Mouse (Mus musculus): ENCODE data around the gene Mad2l1bp. TPM values are rescaled to one million over a fixed set of nuclear protein-coding genes. Genes with fewer than 3 reads are reported as not detected.

The Mad2l1bp gene
- total RNA-seq, 4 experiments from 2014 or later = 16.5 to 22.1 (median 18.8) TPM

GRCm38 (mm10) chr17:46108286-46108685, 45.1 kb downstream of the Mad2l1bp start:
- no peak for DNase-seq

GRCm38 (mm10) chr17:46104487-46104886, 48.9 kb downstream of the Mad2l1bp start:
- DNase-seq = no peak

GRCm38 (mm10) chr17:46102608-46103159, 50.7 kb downstream of the Mad2l1bp start:
- no peak for DNase-seq

GRCm38 (mm10) chr17:46101906-46102305, 51.4 kb downstream of the Mad2l1bp start:
- DNase-seq = no peak

GRCm38 (mm10) chr17:46098525-46098924, 54.8 kb downstream of the Mad2l1bp start:
- no peak for DNase-seq

Other genes starting within 250 kb of the Mad2l1bp start
- 100 to 1,000 TPM; 270 to 756 (median 501) TPM for gene Vegfa, start 121.2 kb downstream of the Mad2l1bp start, total RNA-seq (2022)
- 100 to 1,000 TPM in 2 of 4 experiments, 10 to 100 TPM in 2; 94.5 to 106 (median 101) TPM for gene Mrps18a, start 42.6 kb downstream of the Mad2l1bp start, total RNA-seq (2022)
- gene Rsph9, start 9.3 kb downstream of the Mad2l1bp start, total RNA-seq (2022) = 10 to 100 TPM in 3 of 4 experiments, 1 to 10 TPM in 1; 6.0 to 21.4 (median 15.3) TPM
- 100 to 1,000 TPM in 1 of 4 experiments, 10 to 100 TPM in 3; 69.9 to 108 (median 89.8) TPM for gene Gtpbp2, start 7.5 kb upstream of the Mad2l1bp start, total RNA-seq (2022)
- 10 to 100 TPM; 37.5 to 44.0 (median 40.7) TPM for gene Polh, start 49.1 kb upstream of the Mad2l1bp start, total RNA-seq (2022)
- gene Xpo5, start 49.2 kb upstream of the Mad2l1bp start, total RNA-seq (2022) = 10 to 100 TPM; 70.8 to 95.4 (median 74.0) TPM
- gene Polr1c, start 94.5 kb upstream of the Mad2l1bp start, total RNA-seq (2022) = 100 to 1,000 TPM in 2 of 4 experiments, 10 to 100 TPM in 2; 83.8 to 116 (median 104) TPM
- gene Yipf3, start 94.5 kb upstream of the Mad2l1bp start, total RNA-seq (2022) = 100 to 1,000 TPM; 157 to 205 (median 185) TPM
- gene Lrrc73, start 100.0 kb upstream of the Mad2l1bp start, total RNA-seq (2022) = 1 to 10 TPM; 4.1 to 7.5 (median 6.0) TPM
- gene Tjap1, start 129.5 kb upstream of the Mad2l1bp start, total RNA-seq (2022) = 10 to 100 TPM; 49.3 to 72.6 (median 54.6) TPM
- under 1 TPM in 3 of 4 experiments, not detected in 1; 0.25 to 0.56 (median 0.38) TPM for gene Dlk2, start 143.9 kb upstream of the Mad2l1bp start, total RNA-seq (2022)
- gene Abcc10, start 174.8 kb upstream of the Mad2l1bp start, total RNA-seq (2022) = 10 to 100 TPM in 2 of 4 experiments, 1 to 10 TPM in 2; 6.9 to 17.3 (median 11.9) TPM
- gene Zfp318, start 230.2 kb upstream of the Mad2l1bp start, total RNA-seq (2022) = 10 to 100 TPM; 21.0 to 35.6 (median 27.4) TPM

Data from adrenal gland, adult 8-10 months (tissue).